Mouse (Mus musculus): ENCODE data around the gene Fuk.

GRCm38 (mm10) chr8:110931176-110931939 is 29.1 kb upstream of the Fuk start:
- TF ChIP-seq EP300 (IDR thresholded peaks at IDR 0.05), result peak; percentile 68; the same call in 1 of the 2 replicates
- no peak for TF ChIP-seq CTCF (IDR thresholded peaks at IDR 0.05)

Data from lung, postnatal 0 days (tissue).